Mouse (Mus musculus): Measurements from ENCODE around the gene Pik3ap1. TPM values are rescaled to one million over a fixed set of nuclear protein-coding genes. Genes with fewer than 3 reads are reported as not detected.

The Pik3ap1 gene
- polyA plus RNA-seq, 1 experiment, result 0.02 TPM

DNA sequence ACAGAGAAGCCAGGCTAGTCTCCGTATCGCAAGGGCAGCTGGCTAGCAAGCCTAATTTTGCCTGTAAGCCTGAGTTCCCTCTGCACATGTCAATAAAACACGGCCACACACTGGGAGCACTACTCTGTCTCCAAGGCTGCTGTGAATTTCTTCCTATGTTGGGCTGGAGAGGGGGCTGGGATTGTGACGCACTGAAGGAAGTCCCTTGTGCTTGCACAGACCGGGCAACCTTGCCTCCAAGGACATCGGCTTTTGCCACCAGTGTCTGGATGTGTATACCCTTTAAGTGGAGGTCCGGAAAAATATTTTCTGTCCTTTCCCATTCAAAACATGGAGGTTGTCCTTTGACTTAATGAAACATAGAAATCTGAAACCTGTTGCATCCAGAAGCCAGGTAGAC lies 70.2 kb downstream of the Pik3ap1 start:
- TF ChIP-seq GATA1 (IDR thresholded peaks at IDR 0.05; ENCODE audit: low read length), result no peak

DNA sequence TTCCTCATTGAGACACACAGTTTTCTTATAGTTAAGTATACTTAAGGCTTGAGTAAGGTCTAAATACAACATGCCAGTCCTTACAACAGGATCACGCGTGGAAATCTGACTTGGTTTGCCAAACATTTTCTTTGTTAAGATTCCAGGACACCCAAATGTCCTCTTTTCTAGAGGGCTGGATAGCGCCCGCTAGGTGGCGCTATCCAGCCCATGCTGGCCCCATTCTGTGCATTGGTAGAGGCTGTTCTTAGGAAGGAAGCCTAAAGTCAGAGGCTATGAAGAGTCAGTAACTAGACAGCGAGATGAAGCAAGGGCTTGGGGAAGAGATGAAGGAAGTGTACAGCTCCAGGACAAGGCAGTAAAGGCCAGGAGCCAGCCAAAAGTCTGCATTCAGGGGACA lies 71.2 kb downstream of the Pik3ap1 start:
- no peak for TF ChIP-seq GATA1 (IDR thresholded peaks at IDR 0.05; ENCODE audit: low read length)

DNA sequence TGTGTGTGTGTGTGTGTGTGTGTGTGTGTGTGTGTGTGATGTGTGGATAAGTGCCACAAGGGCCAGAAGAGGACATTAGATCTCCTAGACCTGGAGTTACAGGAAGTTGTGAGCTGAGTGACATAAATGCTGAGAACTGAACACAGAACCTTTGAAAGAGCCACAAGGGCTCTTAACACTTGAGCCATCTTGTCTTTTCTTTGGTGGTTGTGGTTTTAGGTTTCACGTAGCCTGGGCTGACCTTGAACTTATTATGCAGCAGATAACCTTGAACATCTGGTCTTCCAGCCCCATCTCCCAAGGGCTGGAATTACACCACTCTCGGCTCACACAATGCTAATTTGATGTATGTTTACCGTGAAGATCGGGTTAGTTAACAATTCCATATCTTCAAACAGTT lies 72.9 kb downstream of the Pik3ap1 start:
- TF ChIP-seq GATA1 (IDR thresholded peaks at IDR 0.05; ENCODE audit: low read length), result no peak

DNA sequence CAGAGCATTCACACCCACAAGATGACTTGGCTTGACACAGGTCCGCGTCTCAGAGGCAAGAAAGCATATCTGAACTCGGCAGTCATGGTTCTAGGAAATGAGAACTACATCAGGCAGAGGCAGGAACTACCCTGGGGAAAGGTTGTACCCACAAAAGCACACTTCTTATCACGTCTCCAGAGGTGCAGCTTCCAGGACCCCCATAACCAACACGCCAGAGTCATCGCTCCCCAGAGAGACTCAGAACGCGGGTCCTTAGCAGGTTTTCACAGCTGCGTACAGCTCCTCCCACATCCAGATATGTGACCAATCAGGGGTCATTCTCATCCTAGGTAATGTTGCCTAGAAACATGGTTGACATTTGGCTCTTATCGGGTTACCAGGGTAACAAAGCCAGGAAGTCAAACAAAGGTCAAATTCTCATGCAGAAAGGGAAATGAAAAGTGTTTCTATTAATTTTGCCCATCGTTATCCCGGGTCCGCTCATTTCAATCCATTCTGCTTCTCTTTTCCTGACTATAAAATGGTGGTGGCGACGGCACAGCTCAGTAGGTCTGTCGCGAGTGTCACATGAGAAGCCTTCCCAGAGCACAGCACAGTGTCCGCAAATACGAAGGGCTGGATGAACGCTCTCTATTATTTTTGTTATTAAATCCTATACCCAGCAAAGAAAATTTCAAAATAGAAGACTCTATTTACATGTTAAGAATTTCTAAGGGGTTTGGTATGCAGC lies 73.8 kb downstream of the Pik3ap1 start:
- no peak for TF ChIP-seq GATA1 (IDR thresholded peaks at IDR 0.05; ENCODE audit: low read length)

DNA sequence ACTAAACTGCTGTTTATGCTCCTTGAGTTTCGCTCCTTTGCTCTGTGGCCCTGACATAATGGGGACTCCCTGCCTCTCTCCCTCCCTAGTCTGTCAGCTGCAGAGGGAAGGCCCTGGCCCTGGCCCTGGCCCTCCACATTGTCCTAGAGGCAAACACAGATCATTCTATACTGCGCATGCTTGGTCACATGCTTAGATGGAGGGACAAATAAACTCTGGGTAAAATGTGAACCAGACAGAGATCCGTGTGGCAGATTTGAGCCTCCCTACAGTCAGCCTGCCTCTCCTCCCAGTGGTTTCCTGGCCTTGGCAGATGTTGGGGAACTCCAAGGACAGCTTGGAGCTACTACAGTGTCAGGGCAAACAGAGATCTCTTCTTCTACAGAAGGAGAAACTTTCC lies 81.0 kb downstream of the Pik3ap1 start:
- no peak for TF ChIP-seq GATA1 (IDR thresholded peaks at IDR 0.05; ENCODE audit: low read length)

DNA sequence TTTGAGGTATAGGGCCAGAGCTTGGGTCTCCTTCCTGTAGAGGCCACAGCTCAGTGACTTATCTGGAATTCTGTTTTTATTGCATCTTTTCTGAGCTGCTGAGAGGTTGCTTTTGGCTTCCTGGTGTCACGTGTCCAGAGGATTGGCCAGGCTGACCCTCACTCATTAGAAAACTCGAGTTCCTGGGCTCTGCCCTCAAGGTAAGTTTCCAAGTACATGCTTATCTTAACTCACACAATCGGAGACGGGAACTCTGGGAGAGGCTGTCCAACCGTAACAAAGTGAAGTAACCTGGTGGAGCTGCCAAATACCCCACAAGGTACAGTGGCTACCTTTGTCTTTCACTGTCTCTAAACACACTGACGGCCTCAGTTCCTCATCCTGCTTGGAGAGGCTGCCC lies 81.5 kb downstream of the Pik3ap1 start:
- TF ChIP-seq GATA1 (IDR thresholded peaks at IDR 0.05; ENCODE audit: low read length), result no peak

DNA sequence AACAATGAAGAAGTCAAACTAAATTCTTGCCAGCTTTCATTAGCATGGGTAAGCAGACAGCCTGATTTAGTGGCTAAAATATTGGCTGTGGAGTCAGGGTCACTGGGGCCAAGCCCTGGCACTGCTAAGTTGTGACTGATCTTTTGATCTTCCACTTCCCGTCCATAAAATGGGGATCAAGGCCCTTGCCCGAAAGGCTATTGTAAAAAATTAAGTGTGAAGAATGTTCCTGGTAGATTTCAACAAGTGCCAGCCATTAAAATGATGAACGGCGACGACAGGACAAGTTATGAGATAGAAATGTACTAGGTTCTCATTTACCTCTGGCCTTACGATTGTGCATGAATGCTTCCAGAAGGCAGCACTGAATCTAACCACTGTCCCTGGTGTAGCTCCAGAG lies 83.0 kb downstream of the Pik3ap1 start:
- no peak for TF ChIP-seq GATA1 (IDR thresholded peaks at IDR 0.05; ENCODE audit: low read length)

DNA sequence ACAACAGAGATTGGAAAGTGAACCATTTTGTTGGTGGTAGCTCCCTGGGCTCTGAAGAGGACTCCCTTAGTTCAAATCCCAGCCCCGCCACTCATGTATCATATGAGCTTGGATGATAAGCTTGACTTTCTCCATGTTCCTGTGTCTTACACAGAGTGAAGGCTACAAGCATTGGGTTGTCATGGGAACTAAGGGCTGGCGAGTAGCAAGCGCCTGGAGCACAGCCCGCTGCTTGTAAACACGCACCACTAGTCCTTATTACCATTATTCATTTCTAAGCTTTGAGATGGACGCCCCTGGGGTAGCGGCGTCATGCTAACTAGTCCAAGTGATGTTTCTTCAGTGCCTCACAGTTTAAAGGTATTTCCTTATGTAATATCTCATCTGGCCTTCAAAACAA lies 85.5 kb downstream of the Pik3ap1 start:
- no peak for TF ChIP-seq GATA1 (IDR thresholded peaks at IDR 0.05; ENCODE audit: low read length)

DNA sequence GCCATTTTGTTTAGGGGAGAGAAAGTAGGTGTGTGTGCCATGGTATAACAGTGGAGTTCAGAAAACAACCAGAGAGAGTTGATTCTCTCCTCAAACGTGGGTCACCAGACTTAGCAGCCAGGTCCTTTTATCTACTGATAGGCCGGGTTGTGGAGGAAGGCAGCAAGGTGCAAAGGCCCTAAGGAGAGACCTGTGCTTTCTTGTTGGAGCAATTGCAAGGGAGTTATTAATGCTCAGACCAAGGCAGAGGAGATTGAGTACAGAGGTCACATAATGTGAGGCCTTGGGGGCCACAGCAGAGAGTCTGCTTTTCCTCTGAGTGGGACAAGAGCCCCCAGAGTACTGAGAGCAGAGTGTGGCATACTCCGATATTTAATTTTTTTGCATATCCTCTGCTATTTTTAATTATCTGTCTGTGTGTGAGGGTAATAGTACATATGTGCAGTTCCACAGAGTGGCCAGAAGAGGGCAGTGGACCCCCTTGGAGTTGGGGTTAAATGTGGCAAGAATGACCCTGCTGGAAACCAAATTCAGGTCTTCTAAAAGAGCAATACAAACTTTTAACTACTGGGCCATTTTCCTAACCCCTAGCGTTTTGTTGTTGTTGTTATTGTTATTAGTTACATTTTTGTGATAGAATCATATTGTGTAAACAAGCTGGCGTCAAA lies 93.8 kb downstream of the Pik3ap1 start:
- TF ChIP-seq GATA1 (IDR thresholded peaks at IDR 0.05; ENCODE audit: low read length), result no peak

DNA sequence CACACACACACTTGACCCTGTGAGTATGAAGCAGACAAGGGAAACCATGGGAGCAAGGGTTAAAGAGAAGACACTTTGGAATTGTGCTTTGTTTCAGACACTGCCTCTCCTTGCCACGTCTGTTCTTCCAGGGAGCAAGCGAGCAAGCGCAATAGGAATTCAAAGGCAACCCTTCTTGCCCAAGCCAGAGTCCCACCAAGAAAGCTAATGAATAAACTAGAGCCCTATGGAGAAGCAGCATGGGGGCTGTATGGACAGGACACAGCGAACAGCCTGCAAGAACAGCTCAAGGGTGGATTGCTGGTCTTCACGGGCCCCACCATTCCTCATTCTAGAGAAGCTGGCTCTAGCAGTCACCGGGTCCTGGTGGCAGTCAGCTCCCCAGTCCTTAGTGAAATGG lies 96.3 kb downstream of the Pik3ap1 start:
- no peak for TF ChIP-seq GATA1 (IDR thresholded peaks at IDR 0.05; ENCODE audit: low read length)

DNA sequence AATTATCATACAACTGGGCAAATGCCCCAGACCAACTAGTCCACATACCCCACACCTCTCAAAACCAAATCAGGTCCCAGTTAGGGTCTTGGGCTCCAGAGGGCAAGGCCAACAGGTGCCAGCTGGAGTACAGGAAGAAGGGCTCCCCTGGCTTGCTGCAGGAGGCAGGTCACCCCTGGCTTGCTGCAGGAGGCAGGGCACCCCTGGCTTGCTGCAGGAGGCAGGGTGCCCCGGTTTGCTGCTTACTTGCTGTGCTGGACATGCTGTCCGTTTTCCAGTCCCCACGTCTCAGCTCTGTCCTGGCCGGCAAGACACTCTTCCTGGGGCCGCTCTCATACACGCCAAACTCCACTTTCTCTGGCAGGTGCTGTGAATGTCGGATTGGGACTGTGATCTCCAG lies 97.7 kb downstream of the Pik3ap1 start:
- no peak for TF ChIP-seq GATA1 (IDR thresholded peaks at IDR 0.05; ENCODE audit: low read length)

DNA sequence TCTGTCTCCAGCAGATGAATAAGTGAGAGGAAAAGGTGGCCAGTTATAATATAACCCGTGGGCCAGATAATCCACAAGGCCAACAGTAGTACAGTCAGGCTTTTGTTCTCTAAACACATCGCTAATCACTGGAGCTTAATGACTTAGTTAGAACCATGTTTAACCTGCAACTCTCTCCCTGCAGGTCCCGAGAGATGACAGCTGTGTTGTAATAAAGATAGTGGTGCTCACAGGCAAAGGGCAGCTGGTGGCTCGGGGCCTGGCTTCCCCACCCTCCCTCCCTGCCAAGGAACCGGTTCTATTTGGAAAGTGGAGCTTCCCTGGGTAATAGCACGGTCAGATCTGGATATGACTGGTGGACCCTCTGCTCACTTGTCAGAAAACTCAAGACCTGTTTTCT lies 100.4 kb downstream of the Pik3ap1 start:
- TF ChIP-seq GATA1 (IDR thresholded peaks at IDR 0.05; ENCODE audit: low read length), result no peak

DNA sequence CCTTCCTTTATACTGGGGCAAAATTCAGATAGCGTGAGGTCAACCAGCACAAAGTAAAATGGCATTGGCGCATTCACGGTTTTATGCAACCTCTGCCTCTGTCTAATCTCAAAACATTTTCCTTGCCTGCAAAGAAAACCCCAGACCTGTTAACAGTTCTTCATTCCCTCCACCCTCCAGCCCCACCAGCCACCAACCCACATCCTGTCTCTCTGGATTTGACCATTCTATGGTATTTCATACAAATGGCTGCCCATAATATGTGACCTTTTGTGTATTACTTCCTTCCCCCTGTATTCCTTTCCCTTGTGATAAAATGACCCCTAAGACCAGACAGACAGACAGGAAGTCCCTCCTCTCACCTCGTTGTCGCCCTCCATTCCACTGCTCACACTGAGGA lies 102.2 kb downstream of the Pik3ap1 start:
- no peak for TF ChIP-seq GATA1 (IDR thresholded peaks at IDR 0.05; ENCODE audit: low read length)

DNA sequence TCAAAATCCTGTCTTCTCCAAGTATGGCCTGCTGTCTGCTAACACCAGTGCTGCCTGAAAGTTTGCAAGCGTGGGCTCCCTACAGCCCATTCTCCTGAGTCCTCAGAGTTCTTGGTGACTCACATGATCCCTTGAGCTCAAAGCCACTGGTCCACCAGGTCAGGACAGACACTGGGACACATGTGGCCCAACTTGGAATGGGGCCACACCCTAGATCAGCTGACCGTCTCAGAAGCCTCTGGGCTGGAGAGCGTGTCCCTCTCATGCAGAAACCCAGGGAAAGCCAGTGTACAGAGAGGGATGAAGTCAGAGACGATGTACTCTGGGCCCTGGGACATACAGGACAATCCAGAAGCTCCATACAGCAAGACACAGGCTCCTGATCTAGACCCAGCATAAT lies 102.7 kb downstream of the Pik3ap1 start:
- no peak for TF ChIP-seq GATA1 (IDR thresholded peaks at IDR 0.05; ENCODE audit: low read length)

DNA sequence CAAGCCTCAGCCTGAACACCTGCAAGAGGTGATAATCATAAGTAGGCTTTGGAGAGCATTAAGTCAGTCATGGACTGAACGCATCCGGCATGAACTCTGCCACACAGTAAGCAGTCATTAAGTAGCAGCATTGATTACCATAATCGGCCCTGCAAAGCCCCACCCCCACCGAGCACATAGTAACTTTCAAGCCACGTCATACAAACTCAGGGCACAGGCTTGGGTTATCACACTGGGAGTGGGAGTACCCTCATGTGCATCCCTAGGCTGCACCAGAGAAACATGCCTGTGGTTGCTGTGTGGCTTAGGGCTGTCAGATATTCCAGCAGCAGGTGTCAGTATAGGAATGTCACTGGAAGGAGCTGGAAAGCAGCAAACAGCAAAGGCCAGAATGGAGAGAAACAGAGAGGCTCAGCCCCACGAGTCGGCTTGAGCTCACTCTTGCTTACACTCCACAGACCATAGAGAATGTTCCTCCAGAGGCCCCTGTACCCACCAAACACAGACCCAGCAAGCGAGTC lies 105.1 kb downstream of the Pik3ap1 start:
- no peak for TF ChIP-seq GATA1 (IDR thresholded peaks at IDR 0.05; ENCODE audit: low read length)

DNA sequence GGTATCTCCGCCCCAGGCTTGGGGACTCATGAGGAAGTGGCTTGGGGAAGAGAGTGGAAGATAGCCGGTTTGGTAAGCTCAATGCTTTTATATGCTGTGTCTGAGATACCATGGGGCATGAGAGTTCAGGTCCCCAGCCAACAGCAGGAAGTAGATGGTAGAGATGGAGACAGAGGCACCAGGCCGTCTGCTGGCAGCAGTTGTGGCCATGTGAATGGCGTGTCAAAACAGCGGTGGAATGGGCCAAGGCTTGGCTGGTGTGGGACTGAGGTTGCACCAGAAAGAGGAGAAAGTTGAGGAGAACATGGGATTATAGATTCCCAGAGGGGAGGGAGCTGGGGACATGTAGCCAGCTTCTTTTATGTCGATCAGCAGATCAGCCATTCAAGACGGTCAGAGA lies 106.3 kb downstream of the Pik3ap1 start:
- TF ChIP-seq GATA1 (IDR thresholded peaks at IDR 0.05; ENCODE audit: low read length), result no peak

DNA sequence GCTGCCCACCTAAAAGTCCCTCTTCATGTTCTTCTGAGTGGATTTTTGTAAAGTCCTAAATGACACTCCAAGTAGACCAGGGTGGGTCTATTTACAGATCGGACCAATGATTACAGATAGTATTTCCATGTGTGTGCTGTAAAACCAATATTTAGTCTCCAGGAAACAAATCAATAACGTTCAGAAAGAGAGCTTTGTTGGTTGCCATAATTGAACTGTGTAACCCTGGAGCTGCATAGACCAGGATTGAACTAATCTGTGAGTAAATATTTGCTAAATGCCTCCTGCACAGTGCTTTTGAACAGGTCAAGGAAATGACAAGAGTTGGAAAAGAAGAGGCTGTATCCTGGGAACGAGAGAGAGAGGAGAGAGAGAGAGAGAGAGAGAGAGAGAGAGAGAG lies 109.3 kb downstream of the Pik3ap1 start:
- TF ChIP-seq GATA1 (IDR thresholded peaks at IDR 0.05; ENCODE audit: low read length), result no peak

Measured in G1E-ER4 (cell line).